Mouse (Mus musculus) CD4-positive, CD25-positive, alpha-beta regulatory T cell, adult 2 months (primary cell): Measurements from ENCODE around the gene Nfib.

Source experiments
- DNase-seq: peaks from one replicate; pipeline ENCODE4 v3.0.0-alpha.2; 2012; ENCODE audit warnings: low read depth, low spot score

Nfib gene

DNA sequence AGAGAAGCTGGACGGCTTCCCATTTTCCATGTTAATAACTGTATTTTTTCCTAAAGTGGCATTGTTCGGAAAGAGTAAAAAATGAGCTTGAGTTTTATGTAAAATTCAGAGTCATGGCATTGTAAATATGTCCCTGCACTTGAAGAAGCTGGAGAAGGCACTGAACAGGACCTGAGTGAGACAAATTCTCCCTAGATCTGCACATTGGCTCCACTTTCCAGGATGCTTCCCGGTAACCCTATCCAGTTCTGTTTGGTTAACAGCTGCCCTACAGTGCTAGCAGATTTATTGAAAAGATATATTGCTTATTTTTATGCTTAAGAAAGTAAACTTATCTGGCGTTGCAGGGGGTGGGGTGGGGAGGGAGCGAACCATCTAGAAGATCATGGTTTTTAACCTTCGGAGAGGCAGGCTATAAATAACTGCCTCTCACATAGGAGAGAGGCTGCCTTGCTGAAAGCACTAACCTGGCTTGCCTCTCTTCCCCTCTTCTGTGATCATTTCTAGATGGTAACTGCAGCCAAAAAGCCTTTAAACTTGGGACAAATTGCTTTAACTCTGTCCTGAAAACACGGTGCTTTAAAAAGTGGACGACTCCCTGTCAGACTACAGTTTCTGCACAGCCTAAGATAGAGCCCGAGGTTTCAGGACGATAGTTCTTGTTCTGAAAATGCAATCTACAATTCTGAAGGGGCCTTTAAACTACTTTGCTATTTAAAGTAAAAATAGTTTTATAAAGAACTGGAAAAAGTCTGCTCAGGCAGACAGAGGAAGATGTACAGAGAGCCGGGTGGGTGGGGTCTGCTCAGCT lies 394.4 kb downstream of the Nfib start:
- DNase-seq: no peak

DNA sequence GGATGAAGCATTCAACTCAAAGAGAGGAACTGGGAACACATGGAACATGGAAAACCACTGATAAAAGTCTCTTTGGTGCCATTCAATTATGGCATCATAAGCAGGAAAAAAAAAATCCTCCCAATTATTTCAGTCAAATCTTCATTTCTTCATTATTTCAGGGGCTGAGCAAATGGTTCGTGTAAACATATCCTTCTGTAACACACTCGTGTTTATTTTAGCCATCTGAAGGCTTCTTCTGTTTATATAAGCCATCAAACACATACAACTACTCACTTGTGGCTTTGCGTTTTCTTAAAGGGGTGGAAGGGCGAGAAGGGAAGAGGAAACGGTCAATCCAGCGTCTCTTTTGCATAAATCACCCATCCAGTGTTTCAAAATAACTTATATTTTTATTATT lies 399.5 kb downstream of the Nfib start:
- no peak for DNase-seq

DNA sequence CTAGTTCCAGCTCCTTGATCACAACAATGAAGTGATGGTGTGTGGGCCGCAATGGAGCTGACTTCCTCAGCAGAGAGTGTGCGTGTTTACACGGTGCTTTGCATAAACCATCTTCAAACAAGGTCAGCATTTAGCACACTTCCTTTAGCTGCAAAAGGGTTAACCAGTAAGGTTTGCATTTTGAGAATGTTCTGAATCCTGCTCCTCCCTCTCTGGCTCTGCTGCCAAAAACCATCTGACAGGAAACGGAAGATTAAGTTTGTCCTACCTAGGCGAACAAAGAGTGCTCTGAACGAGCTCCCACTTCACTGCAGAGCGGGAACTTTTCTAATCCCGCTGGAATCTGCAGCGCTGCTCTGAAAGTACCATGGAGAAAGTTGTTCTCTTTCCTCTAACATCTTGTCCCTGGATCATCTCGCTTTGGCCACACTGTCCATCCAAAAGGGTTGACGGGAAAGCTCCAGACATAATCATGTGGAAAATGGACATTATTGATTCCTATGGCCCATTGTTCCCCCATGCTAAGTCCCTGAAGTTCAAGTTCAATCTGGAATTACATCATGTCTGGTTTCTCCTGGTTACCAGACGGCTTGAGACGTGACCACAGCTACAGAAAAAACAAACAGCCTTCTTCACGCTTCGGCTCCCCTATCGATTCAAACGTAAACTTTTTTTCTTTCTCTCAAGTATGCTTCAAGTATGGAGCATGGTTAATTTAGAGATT lies 401.2 kb downstream of the Nfib start:
- DNase-seq: no peak

DNA sequence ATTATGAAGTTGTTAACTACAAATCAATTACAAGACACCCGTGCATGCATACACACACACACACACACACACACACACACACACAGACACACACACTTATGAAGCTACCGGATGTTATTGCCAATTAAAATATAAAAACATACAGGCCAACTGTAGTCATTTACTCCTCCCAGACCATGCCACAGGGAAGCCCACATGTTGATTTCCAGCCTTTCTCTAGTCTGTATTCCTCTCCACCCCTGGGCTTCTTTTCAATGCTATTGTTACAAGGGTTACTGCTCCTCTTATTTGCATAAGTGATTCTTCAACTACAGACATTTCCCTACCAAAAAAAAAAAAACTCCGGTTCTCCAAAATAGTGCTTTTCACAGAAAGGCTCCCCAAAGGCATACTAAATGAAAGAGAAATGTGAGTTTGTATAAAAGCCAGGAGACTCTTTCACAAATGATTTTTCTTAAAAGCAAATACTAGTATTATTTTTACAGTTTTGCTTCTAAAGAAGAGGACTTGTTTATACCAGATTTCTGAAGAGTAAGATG lies 402.1 kb downstream of the Nfib start:
- no peak for DNase-seq

DNA sequence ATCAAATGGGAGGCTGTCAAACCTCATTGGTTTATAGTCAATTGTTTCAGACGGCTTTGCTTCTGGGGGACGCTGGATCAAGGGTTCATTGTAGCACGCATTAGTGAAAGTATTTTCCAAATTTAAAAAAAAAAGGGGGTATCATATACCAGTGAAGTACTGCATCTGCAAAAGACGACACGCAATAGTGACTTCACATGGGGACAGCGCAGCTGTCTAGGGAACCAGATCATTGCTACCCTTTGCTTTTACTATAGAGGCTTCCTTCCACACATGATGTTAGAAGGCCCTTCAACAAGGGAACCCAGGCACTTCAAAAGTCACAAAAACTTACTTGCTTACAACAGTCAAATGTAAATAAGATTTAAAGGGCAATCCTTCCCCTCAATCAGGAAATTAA lies 402.6 kb downstream of the Nfib start:
- DNase-seq: no peak

DNA sequence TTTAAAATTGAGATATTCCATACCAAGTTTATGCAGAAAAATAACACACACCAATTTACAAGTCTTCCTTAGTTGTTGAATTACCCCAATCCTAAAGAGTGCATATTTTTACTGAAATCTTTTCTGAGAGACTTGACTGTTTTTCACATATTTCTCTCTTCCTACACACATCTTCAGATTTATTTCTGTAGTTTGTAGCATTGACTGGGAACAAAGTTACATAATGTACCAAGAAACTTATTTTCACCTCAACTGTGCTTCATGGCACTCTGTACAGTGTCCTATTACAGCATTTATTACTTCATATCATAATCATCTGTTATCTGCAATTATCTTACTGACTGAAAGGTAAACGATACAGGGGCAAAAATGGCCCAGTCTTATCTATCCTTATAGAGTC lies 406.9 kb downstream of the Nfib start:
- no peak for DNase-seq

DNA sequence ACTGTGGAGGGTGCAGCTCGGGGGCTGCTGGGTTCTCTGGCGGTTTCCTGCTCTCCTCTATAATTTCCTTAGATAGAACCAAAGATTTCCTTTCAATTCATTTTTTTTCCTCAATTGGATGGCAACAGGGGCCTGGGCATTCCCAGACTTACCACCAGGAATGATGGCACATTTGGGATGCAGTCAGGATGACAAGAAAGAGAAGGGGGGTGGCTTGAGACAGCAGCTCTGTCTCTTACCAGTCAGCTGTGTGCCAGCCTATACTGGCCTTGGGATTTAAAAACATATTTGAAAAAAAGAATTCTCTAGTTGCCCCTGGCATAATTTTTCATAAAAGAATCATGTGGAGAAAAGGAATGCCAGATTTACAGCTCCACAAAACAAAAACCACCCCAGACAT lies 408.0 kb downstream of the Nfib start:
- no peak for DNase-seq

DNA sequence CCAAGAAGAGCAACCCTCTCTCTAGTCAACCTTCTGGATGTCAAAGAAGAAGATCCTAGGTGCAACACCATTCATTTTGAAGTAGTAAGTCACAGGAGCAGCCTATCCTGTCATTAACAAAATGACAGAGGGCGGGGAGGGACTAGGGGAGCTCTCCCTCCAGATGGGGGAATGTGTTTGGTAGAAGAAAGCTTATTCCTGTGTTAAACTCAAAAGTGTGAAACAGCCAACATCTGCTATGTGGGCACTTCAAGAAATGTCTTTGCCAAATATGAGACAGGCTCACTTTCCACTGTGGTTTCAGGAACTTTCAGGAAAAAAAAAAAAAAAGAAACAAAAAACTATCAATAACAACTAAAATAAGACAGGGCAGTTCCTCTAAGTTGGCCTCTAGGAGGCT lies 411.5 kb downstream of the Nfib start:
- no peak for DNase-seq

DNA sequence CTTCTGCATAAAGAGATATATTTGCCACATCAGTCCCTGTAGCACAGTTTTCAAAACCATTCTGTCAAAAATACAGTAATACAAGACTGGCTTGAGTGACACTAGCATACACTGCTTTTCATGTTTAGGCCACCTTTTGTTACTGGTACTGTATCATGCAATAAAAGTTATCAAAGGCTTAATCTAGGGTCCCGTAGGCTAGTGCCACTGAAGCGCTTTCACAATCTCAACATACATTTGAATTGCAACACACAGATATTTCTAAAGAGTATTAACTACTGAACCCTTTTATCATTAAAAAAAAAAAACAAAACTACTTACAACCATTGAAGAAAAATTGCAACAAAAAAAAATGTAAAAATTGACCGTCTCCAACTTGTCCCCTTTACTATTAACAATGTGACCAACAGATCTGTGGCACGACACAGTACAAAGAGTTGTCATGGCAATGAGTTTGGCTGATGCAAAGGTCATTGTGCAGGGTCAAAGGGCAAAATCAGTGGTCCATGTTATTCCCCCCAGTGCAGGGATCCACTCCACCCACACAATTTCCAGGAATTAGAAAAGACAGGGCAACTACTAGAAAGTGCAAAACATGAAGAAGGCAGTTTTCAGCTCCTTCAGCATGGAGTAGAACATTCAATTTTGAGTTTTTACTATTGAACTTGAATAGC lies 414.2 kb downstream of the Nfib start:
- no peak for DNase-seq

DNA sequence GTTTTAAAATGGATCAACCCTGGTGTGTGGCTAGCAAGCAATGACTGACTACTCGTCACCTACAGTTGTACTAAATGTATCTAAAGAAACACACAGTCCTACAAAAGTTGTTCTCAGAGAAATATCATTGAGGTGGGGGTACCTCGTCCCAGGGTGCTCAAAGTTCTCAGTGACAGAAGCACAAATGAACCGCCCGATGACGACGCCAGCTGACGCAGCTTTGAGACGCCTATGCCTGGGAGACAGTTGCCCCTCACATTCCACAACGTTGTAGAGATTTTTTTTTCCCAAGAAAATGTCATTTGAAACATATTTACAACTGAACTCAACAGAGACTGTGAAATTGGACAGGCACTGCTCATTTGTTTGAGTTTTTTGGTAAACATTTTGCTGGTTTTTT lies 414.9 kb downstream of the Nfib start:
- DNase-seq: no peak

DNA sequence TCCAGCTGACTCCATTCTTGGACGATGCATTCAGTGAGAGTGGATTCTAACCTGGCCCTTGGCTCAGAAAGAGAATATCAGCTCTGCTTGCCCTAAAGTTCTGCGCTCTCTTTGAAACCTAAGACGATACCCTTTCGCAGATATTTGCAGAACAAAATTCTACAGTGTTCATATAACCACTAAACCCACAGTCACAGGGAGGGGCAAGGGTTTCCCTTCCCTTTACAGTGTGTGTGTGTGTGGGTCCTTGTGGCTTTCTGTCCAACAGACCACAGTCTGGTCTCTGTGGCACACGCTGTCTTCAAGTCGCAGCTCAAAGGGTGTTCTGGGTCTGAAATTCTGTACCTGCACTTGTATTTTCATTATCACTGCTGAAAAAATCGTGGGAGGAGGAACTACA lies 416.0 kb downstream of the Nfib start:
- no peak for DNase-seq

DNA sequence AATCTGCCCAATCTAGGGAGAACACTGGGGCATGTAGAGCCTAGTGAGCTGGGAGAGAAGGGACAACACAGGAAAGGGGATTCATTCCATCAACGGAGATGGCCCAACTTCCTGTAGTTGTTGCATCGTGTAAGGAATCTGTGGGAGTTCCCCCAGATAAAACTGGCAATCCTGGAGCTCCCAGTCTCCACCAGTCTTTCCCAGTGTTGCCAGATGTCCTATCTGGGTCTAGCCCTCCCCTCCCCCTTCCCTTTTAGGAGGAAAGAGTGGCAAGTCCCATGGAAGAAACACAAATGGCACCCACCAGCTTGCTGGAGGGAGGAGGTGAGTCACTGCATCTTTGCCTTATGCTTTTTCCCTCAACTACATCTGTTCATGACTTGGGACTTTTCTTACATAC lies 417.4 kb downstream of the Nfib start:
- DNase-seq: no peak

DNA sequence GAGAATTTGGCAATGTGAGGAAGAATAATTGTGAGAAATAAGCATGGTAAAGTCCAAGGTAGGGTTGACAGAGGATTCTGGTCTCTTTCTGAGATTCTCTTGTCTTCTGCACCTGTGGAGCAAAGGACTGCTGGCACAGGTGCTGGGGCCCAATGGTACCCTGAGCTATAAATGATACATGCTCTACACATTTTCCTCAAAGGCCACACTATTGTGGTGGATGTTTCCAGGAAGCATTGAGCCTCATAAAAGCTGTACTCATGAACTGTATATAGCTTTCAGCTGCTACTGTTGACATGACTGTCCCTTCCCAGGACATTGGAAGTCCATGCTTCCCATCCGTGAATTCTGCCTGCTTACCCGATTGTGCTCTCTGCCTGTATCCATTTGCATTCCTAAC lies 418.1 kb downstream of the Nfib start:
- DNase-seq: no peak

DNA sequence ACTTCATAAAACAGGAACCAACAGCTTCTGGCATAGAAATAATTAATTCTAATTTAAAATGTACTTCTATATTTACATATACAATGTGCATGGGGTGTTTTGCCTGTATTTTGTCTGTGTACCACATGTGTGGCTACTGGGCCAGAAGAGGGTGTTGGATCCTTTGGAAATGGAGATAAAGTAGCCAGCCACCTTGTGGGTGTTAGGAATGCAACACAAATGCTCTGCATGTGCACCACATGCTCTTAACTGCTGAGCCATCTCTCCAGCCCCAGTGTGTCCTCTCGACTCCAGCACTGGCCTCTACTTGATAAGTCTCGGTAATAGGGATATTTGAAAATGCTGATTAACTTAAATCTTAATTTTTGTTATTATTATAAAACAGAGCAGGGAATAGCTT lies 418.6 kb downstream of the Nfib start:
- no peak for DNase-seq

DNA sequence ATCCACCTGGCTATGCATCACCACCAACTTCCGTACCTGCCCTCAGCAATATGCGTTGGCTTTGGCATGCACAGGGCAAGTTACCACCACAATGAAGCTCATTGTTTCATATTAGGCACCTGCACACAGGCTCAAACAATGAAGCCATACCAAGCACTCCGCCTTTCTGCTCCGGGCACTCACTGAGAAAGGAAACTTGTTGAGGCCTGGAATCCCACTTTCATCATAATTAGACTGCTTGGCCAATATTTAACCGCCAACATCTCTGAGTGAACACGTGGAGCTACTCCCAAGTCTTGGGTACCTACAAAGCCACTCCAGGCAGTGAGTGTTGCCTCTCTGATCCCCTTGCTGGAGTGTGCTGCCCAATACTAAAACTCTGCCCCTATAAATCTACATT lies 422.0 kb downstream of the Nfib start:
- no peak for DNase-seq

DNA sequence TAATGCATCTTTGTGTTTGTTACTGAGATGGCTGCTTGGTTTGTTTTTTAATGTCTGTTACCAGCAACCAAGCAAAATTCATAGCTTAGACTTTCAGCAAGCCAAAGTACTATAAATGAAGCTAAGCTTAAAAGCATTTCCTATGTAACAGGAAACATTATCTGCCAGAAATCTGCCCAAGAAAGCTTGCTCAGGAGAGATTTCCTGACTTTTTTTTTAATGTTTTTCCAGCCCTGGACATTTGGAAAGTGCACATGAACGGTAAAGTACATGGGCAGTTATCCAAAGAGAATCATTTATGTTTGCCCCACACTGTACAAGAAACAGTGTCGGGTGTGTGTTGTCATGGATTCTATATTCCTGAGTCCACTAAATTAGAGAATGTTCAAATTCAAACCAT lies 429.6 kb downstream of the Nfib start:
- no peak for DNase-seq

DNA sequence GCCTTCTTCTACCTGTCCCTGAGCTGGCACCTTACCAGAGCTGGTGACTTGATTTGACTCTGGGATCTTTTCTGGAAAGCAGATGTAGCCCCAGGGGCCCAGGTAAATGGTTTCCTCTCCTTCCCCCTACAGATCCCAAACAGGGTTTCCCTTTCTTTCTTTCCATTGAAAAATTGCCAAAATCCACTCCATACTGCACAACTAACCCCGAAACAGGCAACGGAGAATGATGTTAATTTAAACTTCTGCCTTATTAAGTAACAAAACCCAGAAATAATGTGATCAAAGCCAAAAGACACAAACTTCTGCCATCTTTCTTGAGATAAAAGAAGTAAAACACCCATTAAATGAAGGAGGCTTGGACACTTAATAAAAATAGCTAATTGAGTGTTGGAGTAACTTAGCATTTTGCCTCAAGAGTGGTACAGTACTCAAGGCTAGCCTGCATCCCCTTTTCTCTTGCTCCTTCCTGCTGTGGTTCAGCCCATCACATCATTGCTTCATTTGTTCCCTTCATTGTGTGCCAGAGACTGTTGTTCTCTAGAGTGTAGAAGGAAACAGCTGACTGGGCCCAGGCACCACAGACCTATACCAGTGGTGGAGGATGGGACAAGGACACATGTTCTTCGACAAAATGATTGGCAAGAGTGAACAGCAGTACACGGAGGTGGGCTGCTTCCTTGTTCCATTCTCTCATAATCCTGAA lies 432.3 kb downstream of the Nfib start:
- no peak for DNase-seq

DNA sequence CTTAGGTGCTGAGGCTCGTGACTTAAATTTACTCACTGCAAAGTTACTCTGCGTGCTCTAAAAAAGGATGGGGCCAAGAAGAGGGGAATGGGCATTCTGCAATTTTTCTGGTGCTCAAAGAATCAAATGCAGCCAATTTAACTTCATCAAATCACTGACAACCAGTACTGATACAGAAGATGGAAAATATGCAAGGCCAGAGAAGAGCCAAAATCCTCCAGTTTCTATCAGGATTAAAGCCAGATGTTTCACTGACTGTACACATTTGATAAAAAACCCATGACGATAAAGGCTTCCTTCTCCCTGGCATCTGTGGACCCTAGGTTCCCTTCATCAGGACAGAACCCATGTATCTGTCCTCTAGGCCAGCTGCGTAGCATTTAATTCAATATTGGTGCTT lies 433.5 kb downstream of the Nfib start:
- no peak for DNase-seq

DNA sequence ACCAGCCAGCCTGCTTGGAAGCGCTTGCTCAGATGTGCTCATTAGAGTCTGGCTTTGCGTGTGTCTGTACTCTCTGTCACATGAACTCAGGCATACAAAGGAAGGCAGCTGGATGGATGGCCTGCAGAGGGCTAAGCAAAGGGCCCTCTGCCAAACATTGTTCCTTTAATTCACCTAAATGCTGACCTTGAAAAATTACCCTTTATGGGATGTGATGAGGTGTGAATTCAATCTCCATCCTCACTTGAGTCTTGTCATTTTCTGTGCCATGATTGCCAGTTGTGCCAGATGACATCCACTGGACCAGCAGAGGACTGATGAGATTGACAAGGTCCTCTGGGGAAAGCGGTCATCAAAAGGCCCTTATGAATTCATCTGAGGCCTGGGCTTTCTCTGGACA lies 434.0 kb downstream of the Nfib start:
- no peak for DNase-seq

DNA sequence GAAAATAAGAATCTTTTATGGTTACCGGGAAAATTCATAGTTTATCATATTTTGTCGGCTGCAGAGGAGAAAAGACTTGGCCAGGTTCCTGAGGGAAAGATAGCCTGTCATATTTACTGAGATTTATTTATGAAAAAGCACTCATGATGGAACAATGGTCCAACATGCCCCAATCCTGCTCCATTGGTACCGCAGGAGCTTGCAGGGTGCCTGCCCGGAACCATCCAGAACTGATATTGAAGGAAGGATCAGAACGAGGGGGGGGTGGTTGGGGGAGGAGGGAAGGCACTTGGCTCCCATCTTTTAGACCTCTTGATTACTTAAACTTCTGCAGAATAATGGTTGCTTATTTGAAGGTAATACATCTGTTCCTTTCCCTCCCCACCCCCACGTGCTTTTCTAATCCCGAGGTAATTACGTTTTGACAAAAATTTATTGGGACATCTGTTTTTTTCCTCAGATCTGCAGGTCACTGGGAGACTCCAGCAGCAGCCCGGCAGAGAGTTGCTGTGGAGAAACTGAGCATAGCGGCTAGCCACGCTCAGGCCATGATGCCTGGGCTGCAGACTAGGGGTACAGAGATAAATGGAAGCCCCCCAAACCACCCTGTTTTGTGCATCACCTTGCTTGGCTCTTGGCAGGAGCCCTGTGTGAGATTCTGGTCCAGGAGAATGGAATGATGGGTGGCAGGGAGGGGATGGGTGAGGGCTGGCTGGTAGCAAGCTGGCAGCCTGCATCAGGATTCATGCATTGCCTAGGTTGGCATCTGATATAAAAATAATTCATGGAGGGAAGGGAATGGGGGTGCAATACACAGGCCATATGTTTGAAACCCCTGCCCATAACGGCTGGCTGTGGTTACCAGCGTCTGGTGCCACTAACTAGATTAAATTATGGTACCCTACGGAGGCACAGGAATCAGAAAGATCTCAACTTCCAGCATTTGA lies 437.4 kb downstream of the Nfib start:
- no peak for DNase-seq
